Mouse (Mus musculus) megakaryocyte, embryonic 14.5 days (primary cell): ENCODE measurements at regions not wholly inside any gene's neighbourhood (a gene's known extent, or its start where the extent isn't known, plus 50 kb on each side); places are given as distances from the start of the nearest gene placed in this dataset.

Experiments
- FLI1 ChIP-seq: IDR thresholded peaks from 2 replicates; pipeline ENCODE4 v1.6.1; 2012; ENCODE audit warnings: low read length, inconsistent platforms, mixed read lengths
- GATA1 ChIP-seq: IDR thresholded peaks from 3 replicates; pipeline ENCODE4 v1.6.1; 2012; ENCODE audit warnings: mixed read lengths, low read length, inconsistent platforms, borderline replicate concordance

DNA sequence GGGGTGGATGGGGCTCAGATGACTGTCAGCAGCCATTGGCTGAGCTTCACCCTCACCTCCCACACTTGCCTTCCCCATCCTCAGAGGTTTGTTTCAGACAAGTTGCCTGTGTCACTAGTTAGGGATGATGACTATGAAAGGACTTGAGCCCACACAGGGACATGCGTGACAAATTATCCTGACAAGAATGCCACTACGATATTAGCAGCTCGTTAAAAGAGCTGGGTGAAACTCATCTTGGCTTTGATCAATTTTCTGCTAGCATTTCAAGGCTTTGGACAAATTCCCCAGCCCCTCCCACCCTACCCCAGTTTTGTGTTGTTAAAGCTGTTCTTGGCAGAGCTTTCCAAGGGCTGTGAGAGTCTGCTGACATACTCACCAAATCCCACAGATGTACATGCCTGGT is 354.5 kb upstream of the Nrp1 start:
- TF ChIP-seq GATA1: no peak
- no peak for TF ChIP-seq FLI1
